Mouse (Mus musculus) spleen, postnatal 10 days (tissue): ENCODE data around the gene Fam124b.

Source experiments
- DNase-seq, 2 experiments: peaks; one replicate each; pipeline ENCODE4 v3.0.0; 2021 to 2022; ENCODE audit warnings: low spot score in 2 of 2

The Fam124b gene

DNA sequence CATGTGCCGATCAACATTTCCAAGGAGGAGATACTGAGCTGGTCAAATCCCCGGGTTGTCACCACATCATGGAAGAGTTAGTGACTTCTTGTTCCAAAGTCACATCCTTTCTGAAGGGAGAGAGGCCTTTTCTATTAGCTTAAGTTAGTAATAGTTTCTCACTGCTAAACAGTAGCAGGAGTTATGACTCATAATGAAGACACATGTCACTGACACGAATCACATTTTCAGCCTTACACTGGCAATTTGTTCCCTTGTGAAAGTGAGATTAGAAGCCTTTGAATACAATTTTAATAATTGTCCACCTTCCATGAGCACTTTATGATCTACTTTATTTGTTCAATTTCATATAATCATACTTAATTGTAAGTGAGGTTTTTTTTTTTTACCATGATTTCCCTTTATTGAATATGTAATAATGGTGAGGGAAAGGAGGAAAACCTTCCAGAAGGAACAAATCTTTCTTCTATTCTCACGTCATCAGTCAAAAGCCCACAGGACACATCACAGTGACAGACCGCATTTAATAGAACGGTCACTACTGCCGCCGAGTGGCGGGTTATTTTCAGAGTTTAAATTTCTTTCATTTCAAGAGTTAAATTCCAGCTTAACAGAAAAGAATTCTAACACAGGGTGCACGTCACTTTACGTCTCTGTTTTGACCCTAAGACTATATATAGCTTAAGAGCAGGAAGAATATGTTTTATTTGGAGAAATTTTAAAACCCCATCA lies 40.5 kb downstream of the Fam124b start:
- no peak for DNase-seq

DNA sequence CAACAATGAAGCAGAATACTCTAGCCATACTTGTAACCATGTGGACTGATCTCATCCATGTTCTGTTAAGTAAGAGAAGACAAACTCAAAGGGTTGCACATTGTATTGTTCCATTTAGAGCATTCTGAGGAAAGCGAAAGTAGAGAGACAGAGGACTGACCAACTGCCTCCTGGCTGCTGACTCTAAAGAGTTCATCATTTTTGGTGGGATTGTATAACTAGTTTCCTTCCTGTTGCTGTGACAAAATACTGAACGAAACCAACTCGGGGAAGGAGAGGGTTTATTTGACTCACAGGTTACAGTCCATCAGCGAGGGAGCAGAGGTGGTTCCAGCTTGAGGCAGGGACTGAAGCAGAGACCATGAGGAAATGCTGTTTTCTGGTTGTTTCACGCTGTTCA lies 50.6 kb downstream of the Fam124b start:
- DNase-seq = no peak

- no peak for DNase-seq
Measured at GRCm38 (mm10) chr1:80166577-80166976, 51.7 kb downstream of the Fam124b start.

DNA sequence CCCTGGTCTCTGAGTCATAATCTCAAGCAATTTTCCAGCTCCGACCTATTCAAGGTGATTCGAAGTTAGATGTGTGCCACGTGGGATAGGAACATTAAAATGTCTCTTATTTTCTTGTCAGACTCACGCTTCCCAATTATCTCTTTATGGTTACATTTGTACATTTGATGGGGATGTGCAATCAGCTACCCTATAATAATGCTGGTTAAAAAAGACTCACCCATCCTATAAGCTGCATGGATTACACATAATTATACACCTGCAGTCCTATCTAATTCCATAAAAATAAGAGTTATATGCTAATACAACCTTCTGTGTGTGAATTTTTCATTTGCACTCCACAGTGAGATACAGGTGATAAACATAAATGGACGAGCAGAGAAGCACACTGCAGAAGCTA lies 52.9 kb downstream of the Fam124b start:
- no peak for DNase-seq

DNA sequence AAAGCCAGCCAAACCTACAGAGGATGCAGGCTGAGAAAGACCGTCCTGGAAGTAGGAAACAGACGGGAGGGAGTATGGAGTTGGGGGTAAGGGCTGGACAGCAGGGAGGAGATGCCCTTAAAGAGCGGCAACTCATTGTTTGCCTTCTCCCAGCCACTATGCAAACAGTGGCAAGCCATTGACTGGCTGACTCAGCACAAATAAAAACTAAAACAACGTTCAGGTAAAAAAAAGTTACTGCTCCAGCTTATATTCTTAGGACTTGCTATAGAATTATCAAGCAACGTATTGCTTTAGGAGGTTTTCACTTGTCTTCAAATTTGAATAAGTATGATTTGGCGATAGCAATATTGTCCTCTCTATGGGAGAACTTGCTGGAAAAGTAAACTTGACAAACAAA lies 55.3 kb downstream of the Fam124b start:
- no peak for DNase-seq

- no peak for DNase-seq
Measured at GRCm38 (mm10) chr1:80159586-80159985, 58.7 kb downstream of the Fam124b start.

DNA sequence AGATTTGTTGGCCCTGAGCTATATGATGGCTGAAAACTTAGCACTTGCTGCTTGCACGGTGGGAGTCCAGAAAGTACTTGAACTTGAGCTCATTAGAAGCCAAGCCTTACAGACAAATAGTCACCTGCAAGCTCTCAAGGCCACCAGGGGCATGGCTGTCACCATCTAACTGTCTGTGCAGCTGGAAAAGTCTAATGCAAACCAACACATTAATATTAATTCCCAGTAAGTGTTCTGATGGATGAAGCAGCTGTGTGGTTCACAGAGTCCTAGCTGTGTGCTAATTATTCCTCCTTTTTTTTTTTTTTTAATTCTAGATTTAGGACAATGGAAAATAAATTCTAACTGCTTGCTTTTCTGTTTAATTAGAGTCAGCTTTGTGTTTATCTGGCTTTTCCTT lies 63.4 kb downstream of the Fam124b start:
- DNase-seq = no peak

DNA sequence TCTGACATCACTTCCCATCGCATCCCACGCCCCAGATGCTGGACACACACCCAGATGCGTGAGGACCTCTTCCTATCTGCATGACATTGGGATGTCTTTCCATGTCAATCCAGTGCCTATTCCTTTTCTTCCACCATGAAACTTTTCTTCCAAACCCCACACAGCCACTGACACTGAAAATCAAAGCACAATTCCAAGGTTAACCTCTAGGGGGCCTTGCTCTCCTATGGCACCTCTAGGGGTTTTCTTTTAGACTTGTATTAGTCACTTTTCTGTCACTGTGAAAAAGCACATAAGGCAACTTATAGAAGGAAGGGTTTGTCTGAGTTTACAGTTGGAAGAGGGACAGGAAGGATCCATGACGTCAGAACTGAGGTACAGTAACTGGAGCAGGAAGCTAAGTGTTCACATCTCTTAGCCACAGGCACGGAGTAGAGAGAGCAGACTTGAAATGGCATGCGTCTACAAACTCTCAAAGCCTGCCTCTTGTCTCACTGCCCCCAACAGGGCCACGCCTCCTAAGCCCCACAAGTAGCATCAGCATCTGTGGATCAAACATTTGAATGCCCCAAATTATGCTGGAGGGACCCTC lies 65.1 kb downstream of the Fam124b start:
- DNase-seq = no peak

DNA sequence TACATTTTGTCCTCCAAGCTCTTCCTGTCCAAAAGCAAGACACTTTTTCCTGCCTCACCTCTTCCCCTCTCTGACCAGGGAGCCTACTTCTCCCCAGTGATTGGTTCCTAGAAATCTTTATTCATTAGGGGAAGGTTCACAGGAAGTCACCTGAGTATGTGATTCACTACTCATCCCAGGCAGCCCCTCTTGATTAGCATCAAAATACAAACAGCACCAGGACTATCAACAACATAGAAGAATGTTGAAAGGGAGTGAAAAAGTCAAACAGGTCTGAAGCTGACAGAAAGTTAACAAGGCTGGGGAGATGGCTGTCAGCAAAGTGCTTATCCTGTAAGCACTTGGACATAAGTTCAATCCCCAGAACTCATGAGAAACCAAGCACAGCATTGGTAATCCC lies 67.6 kb downstream of the Fam124b start:
- DNase-seq = no peak
